Mouse (Mus musculus) colon, adult 2 months (tissue): Measurements from ENCODE around the gene Zfp839. TPM values are rescaled to one million over a fixed set of nuclear protein-coding genes. Genes with fewer than 3 reads are reported as not detected.

ENCODE experiments used
- polyA plus RNA-seq: library from polyadenylated mRNA; depleted of rRNA; stranded (reverse); fragments of >200 nt; gene quantifications from 2 replicates; pipeline ENCODE4 v1.2.3, GENCODE M21; 2012; rRNA removed

Gene Zfp839
- polyA plus RNA-seq: 6.0 and 6.4 TPM in 2 replicates

GRCm38 (mm10) chr12:110850010-110850928, at the start of gene Zfp839:
Gene Zfp839 (plus strand): TSS chr12:110850253.

GRCm38 (mm10) chr12:110840348-110841198, 9.5 kb upstream of the Zfp839 start, which contains the start of gene Mok:
Gene Mok (minus strand): TSS chr12:110840939.

GRCm38 (mm10) chr12:110889036-110890020, 39.3 kb downstream of the Zfp839 start, which contains the start of the genes Cinp and Tecpr2:
Gene Cinp (minus strand): TSS chr12:110889145.
Gene Tecpr2 (plus strand): TSS chr12:110889264.

Other genes with a start within 250 kb of the Zfp839 start
- gene Dync1h1, start 248.8 kb upstream of the Zfp839 start, polyA plus RNA-seq: 312 and 378 TPM in 2 replicates
- not detected in 2 replicates for gene 1700001K19Rik, start 167.6 kb upstream of the Zfp839 start, polyA plus RNA-seq
- gene Hsp90aa1, start 147.5 kb upstream of the Zfp839 start, polyA plus RNA-seq: 30.2 and 38.8 TPM in 2 replicates
- gene Wdr20, start 112.3 kb upstream of the Zfp839 start, polyA plus RNA-seq: 16.6 and 17.3 TPM in 2 replicates
- gene Mok, start 9.3 kb upstream of the Zfp839 start, polyA plus RNA-seq: 1.0 and 1.3 TPM in 2 replicates
- 28.1 and 39.1 TPM in 2 replicates for gene Cinp, start 38.9 kb downstream of the Zfp839 start, polyA plus RNA-seq
- gene Tecpr2, start 39.0 kb downstream of the Zfp839 start, polyA plus RNA-seq: 5.7 and 6.0 TPM in 2 replicates
- 137 and 138 TPM in 2 replicates for gene Ankrd9, start 128.8 kb downstream of the Zfp839 start, polyA plus RNA-seq
- gene Rcor1, start 189.1 kb downstream of the Zfp839 start, polyA plus RNA-seq: 11.4 and 12.5 TPM in 2 replicates